Comparison of ENCODE assay signal across 11 mouse cellular contexts in the genomic region with DNA sequence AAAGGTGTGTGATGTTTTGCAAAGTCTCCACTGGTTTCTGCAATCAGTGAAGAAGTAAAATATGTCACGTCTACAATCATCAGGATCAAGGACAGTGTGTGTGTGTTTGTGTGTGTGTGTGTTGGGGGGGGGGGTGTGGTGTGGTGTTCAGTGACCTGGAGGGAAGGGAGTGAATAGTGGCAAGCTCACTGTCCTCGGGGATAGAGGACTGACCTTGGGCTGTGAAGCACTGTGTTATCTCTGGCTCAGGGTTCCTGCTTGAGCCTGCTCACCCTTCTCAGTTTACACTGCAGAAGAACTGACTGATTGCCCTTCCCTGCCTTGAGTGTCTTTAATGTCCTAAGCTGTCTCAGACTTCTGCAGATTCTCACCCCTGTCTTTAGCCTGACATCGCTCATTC.
DNase-seq lines count a peak whose midpoint lies in the region; ATAC-seq lines count a peak whose summit lies in the region.
"Had no signal": no experiment of that assay in that cellular context is flagged by ENCODE, and none has a peak within 500 bp of the region (broad histone marks: within the 10 kb centered on the region; RNA-seq: fewer than 3 reads in every experiment).

No protein-coding gene starts in this region.

- peaks cover 59% of the 10 kb centered on the region for H3K4me1 ChIP-seq in megakaryocyte, embryonic 14.5 days
- H3K4me1 ChIP-seq in kidney, embryonic 15.5 days = peaks cover 30% of the 10 kb centered on the region
- H3K4me1 ChIP-seq in stomach, embryonic 16.5 days (ENCODE audit: control insufficient read depth, insufficient read depth, low read length) = peaks cover 12% of the 10 kb centered on the region; the same call in 1 of the 2 replicates

- H3K4me3 ChIP-seq in megakaryocyte, embryonic 14.5 days (replicated peaks) = peak overlapping the region; percentile 14
- no peak overlapping the region for H3K4me3 ChIP-seq in kidney, embryonic 15.5 days (replicated peaks)
- H3K4me3 ChIP-seq in stomach, embryonic 16.5 days (replicated peaks; ENCODE audit: low read length) = no peak overlapping the region
- H3K4me3 ChIP-seq: heart, embryonic 10.5 days had no signal

- no peaks in the 10 kb centered on the region for H3K9me3 ChIP-seq in megakaryocyte, embryonic 14.5 days
- H3K9me3 ChIP-seq in kidney, embryonic 15.5 days (replicated peaks) = no peaks in the 10 kb centered on the region
- H3K9me3 ChIP-seq in stomach, embryonic 16.5 days (replicated peaks; ENCODE audit: control insufficient read depth, low read length) = no peaks in the 10 kb centered on the region
- H3K9me3 ChIP-seq: G1E; heart, embryonic 10.5 days had no signal

- no peaks in the 10 kb centered on the region for H3K36me3 ChIP-seq in megakaryocyte, embryonic 14.5 days (replicated peaks; ENCODE audit: low read length)
- no peaks in the 10 kb centered on the region for H3K36me3 ChIP-seq in kidney, embryonic 15.5 days
- no peaks in the 10 kb centered on the region for H3K36me3 ChIP-seq in stomach, embryonic 16.5 days (ENCODE audit: control insufficient read depth, insufficient read depth, low read length)
- H3K36me3 ChIP-seq: G1E; heart, embryonic 10.5 days had no signal

- DNase-seq in adrenal gland, adult 8-10 months = peak; percentile 31
- DNase-seq in adrenal gland, adult 18-20 months (ENCODE audit: low spot score in 2 of 2) = no peak
- no peak for DNase-seq in cerebellum, postnatal 25 days
- DNase-seq in frontal cortex, postnatal 25 days (ENCODE audit: low spot score in 2 of 2) = no peak

- WGBS in kidney, embryonic 15.5 days = 40% methylated on average over 3 of the region's 3 CpGs
- 39% methylated on average over 3 of the region's 3 CpGs for WGBS in stomach, embryonic 16.5 days

- H3K27me3 ChIP-seq in megakaryocyte, embryonic 14.5 days (replicated peaks) = no peaks in the 10 kb centered on the region
- no peaks in the 10 kb centered on the region for H3K27me3 ChIP-seq in kidney, embryonic 15.5 days
- H3K27me3 ChIP-seq in stomach, embryonic 16.5 days (ENCODE audit: control insufficient read depth, insufficient read depth, low read length) = no peaks in the 10 kb centered on the region

- H3K27ac ChIP-seq in kidney, embryonic 15.5 days = peak overlapping the region; percentile 32; the same call in 1 of the 2 replicates
- H3K27ac ChIP-seq in stomach, embryonic 16.5 days (ENCODE audit: low read length) = 0 out of 2 replicates have a peak overlapping the region, but pooled peaks have one; percentile 27
- H3K27ac ChIP-seq: heart, embryonic 10.5 days had no signal

- H3K4me2 ChIP-seq in kidney, embryonic 15.5 days = no peak overlapping the region
- no peak overlapping the region for H3K4me2 ChIP-seq in stomach, embryonic 16.5 days (ENCODE audit: low read depth, low read length)

- ATAC-seq in megakaryocyte, adult 5-6 weeks (ENCODE audit: poor library complexity, severe bottlenecking) = no peak
- peak; percentile 59 for ATAC-seq in kidney, embryonic 15.5 days (replicated peaks; ENCODE audit: low FRiP score)
- no peak for ATAC-seq in stomach, embryonic 16.5 days (ENCODE audit: insufficient read depth, low FRiP score)
- ATAC-seq: forebrain, embryonic 14.5 days had no signal

- no peak overlapping the region for H3K9ac ChIP-seq in kidney, embryonic 15.5 days
- H3K9ac ChIP-seq in stomach, embryonic 16.5 days (ENCODE audit: low read length) = no peak overlapping the region
